Mouse (Mus musculus) myocyte (in vitro differentiated cells): ENCODE measurements around the gene Tmem151b. TPM values are rescaled to one million over a fixed set of nuclear protein-coding genes. Genes with fewer than 3 reads are reported as not detected.

Source experiments
- H3K27me3 ChIP-seq: one replicate; pipeline ENCODE4 v1.6.1; 2011; ENCODE audit not compliant: control insufficient read depth, insufficient read depth, insufficient read length
- H3K36me3 ChIP-seq: one replicate; pipeline ENCODE4 v1.6.1; 2011; ENCODE audit not compliant: control insufficient read depth, insufficient read depth
- H3K4me2 ChIP-seq: one replicate; pipeline ENCODE4 v1.6.1; 2011; ENCODE audit warnings: low read depth, control low read depth
- H3K4me3 ChIP-seq: one replicate; pipeline ENCODE4 v1.5.1; 2011; ENCODE audit warnings: mild to moderate bottlenecking, control low read depth, moderate library complexity
- H3K79me2 ChIP-seq: one replicate; pipeline ENCODE4 v1.6.1; 2011; ENCODE audit not compliant: control insufficient read depth, insufficient read depth
- H3ac ChIP-seq: one replicate; pipeline ENCODE4 v1.6.1; 2011; ENCODE audit not compliant: control insufficient read depth, insufficient read length
- CEBPB ChIP-seq: IDR thresholded peaks from 2 replicates; pipeline ENCODE4 v1.6.1; 2011; ENCODE audit warnings: mild to moderate bottlenecking, moderate library complexity; ENCODE audit not compliant: poor library complexity, insufficient read depth, severe bottlenecking
- E2F4 ChIP-seq: IDR thresholded peaks from one replicate; pipeline ENCODE4 v1.6.1; 2011; ENCODE audit warnings: mild to moderate bottlenecking, control low read depth, moderate library complexity; ENCODE audit not compliant: insufficient read depth
- MAX ChIP-seq: IDR thresholded peaks from one replicate; pipeline ENCODE4 v1.6.1; 2011; ENCODE audit warnings: low read depth, mild to moderate bottlenecking, control low read depth
- MYOD1 ChIP-seq, 3 experiments: IDR thresholded peaks; one replicate each; pipeline ENCODE4 v1.6.1; 2011; ENCODE audit warnings: control low read depth in 2 of 3, low read depth in 2 of 3, mild to moderate bottlenecking in 2 of 3, moderate library complexity in 1 of 3; ENCODE audit not compliant: insufficient read length in 2 of 3, control insufficient read depth in 1 of 3
- MYOG ChIP-seq, 3 experiments: IDR thresholded peaks; one replicate each; pipeline ENCODE4 v1.6.1; 2011; ENCODE audit warnings: control low read depth in 2 of 3, low read depth in 2 of 3, mild to moderate bottlenecking in 2 of 3; ENCODE audit not compliant: insufficient read length in 2 of 3, control insufficient read depth in 1 of 3, insufficient read depth in 1 of 3
- POLR2A ChIP-seq: IDR thresholded peaks from one replicate; pipeline ENCODE4 v1.6.1; 2011; ENCODE audit warnings: low read depth, mild to moderate bottlenecking, control low read depth, moderate library complexity; ENCODE audit not compliant: insufficient read length
- POLR2AphosphoS2 ChIP-seq: IDR thresholded peaks from one replicate; pipeline ENCODE4 v1.6.1; 2011; ENCODE audit warnings: low read depth, control low read depth; ENCODE audit not compliant: insufficient read length
- REST ChIP-seq: IDR thresholded peaks from one replicate; pipeline ENCODE4 v1.6.1; 2011; ENCODE audit warnings: mild to moderate bottlenecking, control low read depth, moderate library complexity; ENCODE audit not compliant: insufficient read depth, insufficient read length
- SRF ChIP-seq: IDR thresholded peaks from one replicate; pipeline ENCODE4 v1.6.1; 2011; ENCODE audit warnings: low read depth; ENCODE audit not compliant: control insufficient read depth, insufficient read length
- TCF12 ChIP-seq: IDR thresholded peaks from one replicate; pipeline ENCODE4 v1.6.1; 2011; ENCODE audit warnings: mild to moderate bottlenecking, control low read depth; ENCODE audit not compliant: poor library complexity, insufficient read depth, severe bottlenecking
- TCF3 ChIP-seq: IDR thresholded peaks from one replicate; pipeline ENCODE4 v1.6.1; 2011; ENCODE audit warnings: low read depth, control low read depth; ENCODE audit not compliant: insufficient read length
- USF1 ChIP-seq: IDR thresholded peaks from one replicate; pipeline ENCODE4 v1.6.1; 2011; ENCODE audit warnings: low read depth, mild to moderate bottlenecking, control low read depth, moderate library complexity
- polyA plus RNA-seq: library from polyadenylated mRNA; unstranded; fragments of >200 nt; fragmentation: generic; extraction: Trizol; gene quantifications from one replicate; pipeline ENCODE4 v1.2.1, GENCODE M21; 2012; ENCODE audit warnings: missing spikeins

The Tmem151b gene
- polyA plus RNA-seq, 1 experiment = 0.30 TPM

- H3K27me3 ChIP-seq = peaks cover 67% of the 10 kb centered on the region
- H3K4me3 ChIP-seq = no peak overlapping the region
- H3K79me2 ChIP-seq = no peaks in the 10 kb centered on the region
- H3K4me2 ChIP-seq = no peak overlapping the region
- H3K36me3 ChIP-seq = no peaks in the 10 kb centered on the region
- no peak overlapping the region for H3ac ChIP-seq
- TF ChIP-seq USF1 = no peak
- no peak for TF ChIP-seq MYOG (IDR thresholded peaks at IDR 0.05; ENCODE audit: control insufficient read depth in 1 of 3, insufficient read depth in 1 of 3, insufficient read length in 2 of 3, low read depth in 2 of 3)
- TF ChIP-seq MYOD1 (IDR thresholded peaks at IDR 0.05; ENCODE audit: control insufficient read depth in 1 of 3, insufficient read length in 2 of 3, low read depth in 2 of 3) = no peak
- no peak for TF ChIP-seq SRF
- TF ChIP-seq MAX = no peak
- TF ChIP-seq POLR2AphosphoS2 = no peak
- TF ChIP-seq TCF3 = no peak
- TF ChIP-seq POLR2A = no peak
- TF ChIP-seq E2F4 = no peak
Measured at GRCm38 (mm10) chr17:45544001-45544872, 5.2 kb downstream of the Tmem151b start.

- Histone ChIP-seq H3K36me3 (no peaks in the 10 kb centered on the region), H3K4me2 (no peak overlapping the region), H3K4me3 (no peak overlapping the region), H3K27me3 (peaks cover 67% of the 10 kb centered on the region), H3ac (no peak overlapping the region), H3K79me2 (no peaks in the 10 kb centered on the region)
- no peak for TF ChIP-seq POLR2A
- TF ChIP-seq E2F4 = no peak
- no peak for TF ChIP-seq TCF12
- TF ChIP-seq POLR2AphosphoS2 = no peak
- no peak for TF ChIP-seq CEBPB
- no peak for TF ChIP-seq MAX
- no peak for TF ChIP-seq MYOD1 (IDR thresholded peaks at IDR 0.05; ENCODE audit: control insufficient read depth in 1 of 3, insufficient read length in 2 of 3, low read depth in 2 of 3)
- no peak for TF ChIP-seq REST
- no peak for TF ChIP-seq TCF3
- no peak for TF ChIP-seq SRF
- TF ChIP-seq MYOG (IDR thresholded peaks at IDR 0.05; ENCODE audit: control insufficient read depth in 1 of 3, insufficient read depth in 1 of 3, insufficient read length in 2 of 3, low read depth in 2 of 3) = no peak
- TF ChIP-seq USF1 = no peak
Measured at GRCm38 (mm10) chr17:45543115-45543514, 6.4 kb downstream of the Tmem151b start.

DNA sequence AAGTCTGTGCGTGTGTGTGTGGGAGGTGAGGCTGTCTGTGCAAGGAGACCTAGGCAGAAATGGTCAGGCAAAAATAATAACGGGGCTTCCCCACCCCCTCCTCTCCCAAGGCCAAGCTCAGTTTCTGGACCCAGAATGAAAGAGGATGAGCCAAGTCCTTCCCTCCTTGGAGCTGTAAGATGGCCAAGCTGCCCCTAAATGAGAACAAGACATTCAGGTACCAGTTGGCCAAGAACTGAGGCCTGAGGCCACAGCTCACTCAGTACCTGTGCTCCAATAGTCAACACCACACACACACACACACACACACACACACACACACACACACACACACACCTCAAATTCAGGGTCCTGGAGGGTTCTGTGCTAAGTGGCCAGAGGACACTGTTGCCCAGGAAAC is 6.8 kb downstream of the Tmem151b start:
- no peak overlapping the region for H3ac ChIP-seq
- peaks cover 68% of the 10 kb centered on the region for H3K27me3 ChIP-seq

DNA sequence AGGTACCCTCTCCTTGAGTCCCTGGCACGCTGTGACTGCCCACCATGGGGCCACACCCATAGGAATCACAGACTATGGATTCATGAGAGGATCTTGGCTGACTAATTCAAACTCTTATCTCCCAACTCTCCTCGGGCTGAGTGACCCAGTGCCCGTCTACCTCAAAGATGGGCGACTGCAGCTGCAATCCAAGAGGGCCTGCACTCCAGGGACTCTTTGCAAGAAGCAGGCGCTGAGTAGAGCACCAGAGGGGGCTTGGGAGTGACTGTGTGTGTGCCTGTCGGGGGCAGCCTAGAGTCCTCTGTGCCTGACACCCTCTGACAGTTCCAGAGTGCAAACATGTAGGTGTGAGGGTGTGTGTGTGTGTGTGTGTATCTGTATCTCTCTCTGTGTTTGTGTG is 7.3 kb downstream of the Tmem151b start:
- Histone ChIP-seq H3K79me2 (no peaks in the 10 kb centered on the region), H3K27me3 (peaks cover 71% of the 10 kb centered on the region), H3ac (no peak overlapping the region), H3K36me3 (no peaks in the 10 kb centered on the region), H3K4me3 (no peak overlapping the region), H3K4me2 (no peak overlapping the region)
- TF ChIP-seq POLR2AphosphoS2 = no peak
- no peak for TF ChIP-seq MYOD1 (IDR thresholded peaks at IDR 0.05; ENCODE audit: control insufficient read depth in 1 of 3, insufficient read length in 2 of 3, low read depth in 2 of 3)
- TF ChIP-seq TCF3 = no peak
- TF ChIP-seq E2F4 = no peak
- TF ChIP-seq TCF12 = no peak
- TF ChIP-seq CEBPB = no peak
- no peak for TF ChIP-seq POLR2A
- no peak for TF ChIP-seq USF1
- TF ChIP-seq MAX = no peak
- TF ChIP-seq MYOG (IDR thresholded peaks at IDR 0.05; ENCODE audit: control insufficient read depth in 1 of 3, insufficient read depth in 1 of 3, insufficient read length in 2 of 3, low read depth in 2 of 3) = no peak
- TF ChIP-seq SRF = no peak
- TF ChIP-seq REST = no peak

More for the DNA sequence above, 6.8 kb downstream of the Tmem151b start:
- Histone ChIP-seq H3K4me2 (no peak overlapping the region), H3K79me2 (no peaks in the 10 kb centered on the region), H3K4me3 (no peak overlapping the region), H3K36me3 (no peaks in the 10 kb centered on the region)
- TF ChIP-seq USF1 (no peak), SRF (no peak), TCF3 (no peak), MYOG (IDR thresholded peaks at IDR 0.05; ENCODE audit: control insufficient read depth in 1 of 3, insufficient read depth in 1 of 3, insufficient read length in 2 of 3, low read depth in 2 of 3) (no peak)

GRCm38 (mm10) chr17:45539664-45540063 is 9.8 kb downstream of the Tmem151b start:
- H3K36me3 ChIP-seq = no peaks in the 10 kb centered on the region
- H3K27me3 ChIP-seq = peaks cover 67% of the 10 kb centered on the region
- TF ChIP-seq USF1 (no peak), POLR2A (no peak), TCF3 (no peak), POLR2AphosphoS2 (no peak), MYOD1 (IDR thresholded peaks at IDR 0.05; ENCODE audit: control insufficient read depth in 1 of 3, insufficient read length in 2 of 3, low read depth in 2 of 3) (no peak), SRF (no peak), CEBPB (no peak), TCF12 (no peak), MAX (no peak), E2F4 (no peak), REST (no peak), MYOG (IDR thresholded peaks at IDR 0.05; ENCODE audit: control insufficient read depth in 1 of 3, insufficient read depth in 1 of 3, insufficient read length in 2 of 3, low read depth in 2 of 3) (no peak)
- no peak overlapping the region for H3ac ChIP-seq
- H3K79me2 ChIP-seq = no peaks in the 10 kb centered on the region
- H3K4me3 ChIP-seq = no peak overlapping the region
- no peak overlapping the region for H3K4me2 ChIP-seq
